ENCODE assay signal across 19 mouse cellular contexts in the genomic region with DNA sequence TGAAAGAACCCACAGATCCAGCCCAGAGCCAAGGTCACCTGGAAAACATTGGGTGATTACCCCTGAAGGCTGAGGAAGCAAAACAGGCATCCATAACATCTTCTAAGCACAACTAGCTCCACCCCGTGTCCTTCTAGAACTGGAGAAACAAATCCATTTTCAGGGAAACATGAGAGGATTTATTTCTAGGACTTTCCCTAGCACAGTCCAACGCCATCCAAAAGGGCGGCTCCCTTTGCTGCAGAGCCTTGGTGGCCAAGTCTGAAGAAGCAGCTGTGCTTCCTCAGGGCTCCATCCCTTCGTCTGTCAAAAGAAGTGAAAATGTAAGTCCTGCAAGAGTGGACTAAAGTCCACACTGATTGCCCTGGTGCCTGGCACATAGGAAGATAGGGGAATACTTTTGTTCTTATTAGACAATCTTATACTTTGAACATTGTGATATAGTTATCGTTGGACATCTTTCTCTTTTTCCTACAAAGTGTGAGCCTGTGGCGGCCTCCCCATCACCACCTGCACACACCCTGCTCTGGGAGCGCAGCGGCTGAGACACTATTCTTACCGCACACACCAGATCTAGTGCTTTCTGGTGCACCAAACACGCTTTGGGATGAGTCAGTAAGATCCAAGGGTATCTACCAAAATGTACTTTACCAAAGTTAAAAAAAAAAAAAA. TPM values are rescaled to one million over a fixed set of nuclear protein-coding genes. Genes with fewer than 3 reads are reported as not detected.
A peak's percentile ranks its signal among the peaks of the same experiment; 100 is the strongest.
DNase-seq lines count a peak whose midpoint lies in the region; ATAC-seq and TF ChIP-seq lines count a peak whose summit lies in the region.
"Had no signal": no experiment of that assay in that cellular context is flagged by ENCODE, and none has a peak within 500 bp of the region (broad histone marks: within the 10 kb centered on the region; RNA-seq: fewer than 3 reads in every experiment).

No protein-coding gene starts in this region.

- H3K27me3 ChIP-seq in megakaryocyte, embryonic 14.5 days (replicated peaks) = no peaks in the 10 kb centered on the region
- H3K27me3 ChIP-seq in intestine, embryonic 15.5 days (replicated peaks) = no peaks in the 10 kb centered on the region
- no peaks in the 10 kb centered on the region for H3K27me3 ChIP-seq in liver, embryonic 15.5 days
- H3K27me3 ChIP-seq in forebrain, postnatal 0 days (ENCODE audit: insufficient read depth, low read length) = peaks cover 8% of the 10 kb centered on the region; the same call in 1 of the 2 replicates
- H3K27me3 ChIP-seq: CH12.LX; embryonic facial prominence, embryonic 13.5 days had no signal

- TF ChIP-seq CTCF in forebrain, postnatal 0 days (IDR thresholded peaks at IDR 0.05; ENCODE audit: low read depth) = no peak

- H3K4me2 ChIP-seq in intestine, embryonic 15.5 days (replicated peaks) = no peak overlapping the region
- H3K4me2 ChIP-seq in liver, embryonic 15.5 days = peak overlapping the region; percentile 36
- H3K4me2 ChIP-seq in forebrain, postnatal 0 days (ENCODE audit: low read depth) = no peak overlapping the region
- H3K4me2 ChIP-seq: embryonic facial prominence, embryonic 13.5 days; forebrain, embryonic 12.5 days; hindbrain, embryonic 12.5 days; lung, embryonic 14.5 days; neural tube, embryonic 13.5 days had no signal

- no peak for ATAC-seq in megakaryocyte, adult 5-6 weeks (ENCODE audit: poor library complexity, severe bottlenecking)
- ATAC-seq in intestine, embryonic 15.5 days = 0 out of 2 replicates have a peak, but pooled peaks have one; percentile 27
- peak; percentile 61; the same call in 1 of the 2 replicates for ATAC-seq in liver, embryonic 15.5 days (ENCODE audit: insufficient read depth)
- no peak for ATAC-seq in forebrain, postnatal 0 days

- peak overlapping the region; percentile 71 for H3K4me3 ChIP-seq in megakaryocyte, embryonic 14.5 days (replicated peaks)
- H3K4me3 ChIP-seq in intestine, embryonic 15.5 days (replicated peaks) = no peak overlapping the region
- no peak overlapping the region for H3K4me3 ChIP-seq in liver, embryonic 15.5 days (replicated peaks)
- no peak overlapping the region for H3K4me3 ChIP-seq in forebrain, postnatal 0 days (ENCODE audit: low read depth, low read length)
- H3K4me3 ChIP-seq: embryonic facial prominence, embryonic 13.5 days; forebrain, embryonic 12.5 days; hindbrain, embryonic 12.5 days; limb, embryonic 10.5 days; neural tube, embryonic 13.5 days had no signal

- peaks cover 7% of the 10 kb centered on the region for H3K36me3 ChIP-seq in megakaryocyte, embryonic 14.5 days (replicated peaks; ENCODE audit: low read length)
- no peaks in the 10 kb centered on the region for H3K36me3 ChIP-seq in intestine, embryonic 15.5 days
- H3K36me3 ChIP-seq in liver, embryonic 15.5 days (replicated peaks) = no peaks in the 10 kb centered on the region
- H3K36me3 ChIP-seq in forebrain, postnatal 0 days (ENCODE audit: insufficient read depth) = no peaks in the 10 kb centered on the region
- H3K36me3 ChIP-seq: embryonic facial prominence, embryonic 13.5 days; forebrain, embryonic 12.5 days; hindbrain, embryonic 12.5 days; limb, embryonic 10.5 days; neural tube, embryonic 13.5 days had no signal

- DNase-seq in adrenal gland, postnatal 10 days = peak; percentile 8
- DNase-seq in adrenal gland, postnatal 14 days = no peak
- no peak for DNase-seq in cerebellum, postnatal 14 days
- no peak for DNase-seq in forebrain, postnatal 0 days
- DNase-seq: cerebellum, adult 8-10 months; lung, embryonic 14.5 days; retina, postnatal 1 day; right cerebral cortex, postnatal 4 days; thymus, postnatal 25 days had no signal

- H3K4me1 ChIP-seq in megakaryocyte, embryonic 14.5 days = peaks cover 76% of the 10 kb centered on the region
- H3K4me1 ChIP-seq in intestine, embryonic 15.5 days (replicated peaks) = peaks cover 6% of the 10 kb centered on the region
- H3K4me1 ChIP-seq in liver, embryonic 15.5 days (replicated peaks) = peaks cover 46% of the 10 kb centered on the region
- H3K4me1 ChIP-seq in forebrain, postnatal 0 days (ENCODE audit: insufficient read depth) = 0 out of 2 replicates have a peak, but pooled peaks cover 5% of the 10 kb centered on the region
- H3K4me1 ChIP-seq: embryonic facial prominence, embryonic 13.5 days had no signal

- H3K27ac ChIP-seq in intestine, embryonic 15.5 days = no peak overlapping the region
- H3K27ac ChIP-seq in liver, embryonic 15.5 days (replicated peaks) = peak overlapping the region; percentile 55; the same call in 1 of the 2 replicates
- no peak overlapping the region for H3K27ac ChIP-seq in forebrain, postnatal 0 days (ENCODE audit: low read depth, low read length)
- H3K27ac ChIP-seq: embryonic facial prominence, embryonic 13.5 days; forebrain, embryonic 12.5 days; hindbrain, embryonic 12.5 days; limb, embryonic 10.5 days; neural tube, embryonic 13.5 days had no signal

- peaks cover 3% of the 10 kb centered on the region for H3K9me3 ChIP-seq in megakaryocyte, embryonic 14.5 days
- H3K9me3 ChIP-seq in intestine, embryonic 15.5 days = no peaks in the 10 kb centered on the region
- H3K9me3 ChIP-seq in liver, embryonic 15.5 days (replicated peaks) = no peaks in the 10 kb centered on the region
- no peaks in the 10 kb centered on the region for H3K9me3 ChIP-seq in forebrain, postnatal 0 days (ENCODE audit: low read length)
- H3K9me3 ChIP-seq: embryonic facial prominence, embryonic 13.5 days; hindbrain, embryonic 12.5 days; limb, embryonic 10.5 days; neural tube, embryonic 13.5 days had no signal

- WGBS in intestine, embryonic 15.5 days = 76% methylated on average over 10 of the region's 10 CpGs
- 36% methylated on average over 10 of the region's 10 CpGs for WGBS in liver, embryonic 15.5 days (ENCODE audit: insufficient replicate concordance)
- 86% methylated on average over 10 of the region's 10 CpGs for WGBS in forebrain, postnatal 0 days

- H3K9ac ChIP-seq in intestine, embryonic 15.5 days = no peak overlapping the region
- no peak overlapping the region for H3K9ac ChIP-seq in liver, embryonic 15.5 days
- H3K9ac ChIP-seq in forebrain, postnatal 0 days = no peak overlapping the region
- H3K9ac ChIP-seq: embryonic facial prominence, embryonic 13.5 days; forebrain, embryonic 12.5 days; hindbrain, embryonic 12.5 days; lung, embryonic 14.5 days; neural tube, embryonic 13.5 days had no signal

RNA-seq across cellular contexts. Expression of a gene that starts 18.7 kb away (rescaled TPM):
- total RNA-seq in adrenal gland, postnatal 10 days (2021) = 10 to 100 TPM; 57.4 to 74.8 TPM
- total RNA-seq in adrenal gland, postnatal 14 days (2021) = 61.9 and 67.6 TPM in 2 replicates
- polyA plus RNA-seq in megakaryocyte, embryonic 14.5 days (2012; ENCODE audit: insufficient read depth, low replicate concordance) = 20.6 and 23.3 TPM in 2 replicates
- 27.0 and 33.7 TPM in 2 replicates for total RNA-seq in megakaryocyte, adult 5-6 weeks (2015)
- total RNA-seq in megakaryocyte, adult 5-6 weeks (2017) = 10.0 and 12.7 TPM in 2 replicates
- 16.1 and 16.5 TPM in 2 replicates for polyA plus RNA-seq in intestine, embryonic 15.5 days (2015; fragmentation: Nextera tagmentation; extraction: Ambion mirVana)
- polyA plus RNA-seq in liver, embryonic 15.5 days (2015; fragmentation: Nextera tagmentation; extraction: Ambion mirVana) = 5.0 and 5.4 TPM in 2 replicates
- 4.9 and 11.6 TPM in 2 replicates for total RNA-seq in forebrain, postnatal 0 days (2014; rRNA removed)
- 1.0 and 1.6 TPM in 2 replicates for polyA plus RNA-seq in forebrain, postnatal 0 days (2015; fragmentation: Nextera tagmentation; extraction: Ambion mirVana)

Comparison
In these comparisons a context has a peak if more than half of its experiments do, and no peak if none do; other contexts are left out.
1. ATAC-seq: peak in intestine, embryonic 15.5 days (single experiment) and liver, embryonic 15.5 days (single experiment); none in megakaryocyte, adult 5-6 weeks (single experiment) and forebrain, postnatal 0 days (single experiment).